Mouse (Mus musculus): ENCODE results near the gene Arhgap21. TPM values are rescaled to one million over a fixed set of nuclear protein-coding genes. Genes with fewer than 3 reads are reported as not detected.

The Arhgap21 gene
- polyA plus RNA-seq, 1 experiment from 2014 or later: 15.2 TPM

- Histone ChIP-seq H3K27me3 (ENCODE audit: insufficient read depth, poor library complexity, severe bottlenecking) (no peaks in the 10 kb centered on the region), H3K9me3 (no peaks in the 10 kb centered on the region), H3K4me3 (no peak overlapping the region), H3K27ac (no peak overlapping the region), H3K36me3 (no peaks in the 10 kb centered on the region; the same call in 1 of the 2 replicates), H3K4me1 (peaks cover 7% of the 10 kb centered on the region)
- DNase-seq (ENCODE audit: low spot score): peak; percentile 80
- WGBS: 24% methylated on average over 5 of the region's 5 CpGs
Observed at GRCm38 (mm10) chr2:20894100-20894690, 74.5 kb downstream of the Arhgap21 start.

GRCm38 (mm10) chr2:20888751-20889150 is 79.9 kb downstream of the Arhgap21 start:
- H3K36me3 ChIP-seq: peaks cover 15% of the 10 kb centered on the region; the same call in 1 of the 2 replicates
- no peak overlapping the region for H3K27ac ChIP-seq
- peak; percentile 60 for DNase-seq (ENCODE audit: low spot score)
- 80% methylated on average over 3 of the region's 3 CpGs for WGBS
- no peaks in the 10 kb centered on the region for H3K9me3 ChIP-seq
- no peaks in the 10 kb centered on the region for H3K27me3 ChIP-seq (ENCODE audit: insufficient read depth, poor library complexity, severe bottlenecking)
- H3K4me1 ChIP-seq: no peaks in the 10 kb centered on the region
- H3K4me3 ChIP-seq: no peak overlapping the region

GRCm38 (mm10) chr2:20883288-20883687 is 85.4 kb downstream of the Arhgap21 start:
- Histone ChIP-seq H3K36me3 (peaks cover 50% of the 10 kb centered on the region), H3K27ac (no peak overlapping the region), H3K4me1 (no peaks in the 10 kb centered on the region), H3K9me3 (no peaks in the 10 kb centered on the region), H3K4me3 (no peak overlapping the region), H3K27me3 (ENCODE audit: insufficient read depth, poor library complexity, severe bottlenecking) (no peaks in the 10 kb centered on the region)
- WGBS: 88% methylated on average over 8 of the region's 8 CpGs
- DNase-seq (ENCODE audit: low spot score): peak; percentile 46

GRCm38 (mm10) chr2:20879877-20880605 is 88.6 kb downstream of the Arhgap21 start:
- no peak for DNase-seq (ENCODE audit: low spot score)
- 86% methylated on average over 16 of the region's 16 CpGs for WGBS
- Histone ChIP-seq H3K36me3 (peaks cover 36% of the 10 kb centered on the region), H3K4me1 (no peaks in the 10 kb centered on the region), H3K9me3 (no peaks in the 10 kb centered on the region), H3K27me3 (ENCODE audit: insufficient read depth, poor library complexity, severe bottlenecking) (no peaks in the 10 kb centered on the region), H3K4me3 (no peak overlapping the region), H3K27ac (no peak overlapping the region)

GRCm38 (mm10) chr2:20874621-20875020 is 94.1 kb downstream of the Arhgap21 start:
- H3K9me3 ChIP-seq: no peaks in the 10 kb centered on the region

GRCm38 (mm10) chr2:20869212-20869965 is 99.3 kb downstream of the Arhgap21 start:
- DNase-seq (ENCODE audit: low spot score): no peak
- 40% methylated on average over 2 of the region's 2 CpGs for WGBS
- Histone ChIP-seq H3K4me3 (no peak overlapping the region), H3K9me3 (no peaks in the 10 kb centered on the region), H3K27me3 (ENCODE audit: insufficient read depth, poor library complexity, severe bottlenecking) (no peaks in the 10 kb centered on the region), H3K27ac (no peak overlapping the region), H3K36me3 (peaks cover 36% of the 10 kb centered on the region), H3K4me1 (peaks cover 5% of the 10 kb centered on the region)

More at GRCm38 (mm10) chr2:20874621-20875020, 94.1 kb downstream of the Arhgap21 start:
- no peaks in the 10 kb centered on the region for H3K27me3 ChIP-seq (ENCODE audit: insufficient read depth, poor library complexity, severe bottlenecking)
- WGBS: 97% methylated on average over 5 of the region's 5 CpGs
- no peaks in the 10 kb centered on the region for H3K4me1 ChIP-seq
- no peak overlapping the region for H3K27ac ChIP-seq
- H3K36me3 ChIP-seq: peaks cover 27% of the 10 kb centered on the region
- H3K4me3 ChIP-seq: no peak overlapping the region
- no peak for DNase-seq (ENCODE audit: low spot score)

- Histone ChIP-seq H3K36me3 (peaks cover 43% of the 10 kb centered on the region), H3K4me3 (no peak overlapping the region), H3K4me1 (peaks cover 5% of the 10 kb centered on the region), H3K9me3 (no peaks in the 10 kb centered on the region), H3K27ac (no peak overlapping the region), H3K27me3 (ENCODE audit: insufficient read depth, poor library complexity, severe bottlenecking) (no peaks in the 10 kb centered on the region)
- no peak for DNase-seq (ENCODE audit: low spot score)
Observed at GRCm38 (mm10) chr2:20868052-20868451, 100.6 kb downstream of the Arhgap21 start.

GRCm38 (mm10) chr2:20865795-20866194 is 102.9 kb downstream of the Arhgap21 start:
- Histone ChIP-seq H3K4me1 (peaks cover 5% of the 10 kb centered on the region), H3K27me3 (ENCODE audit: insufficient read depth, poor library complexity, severe bottlenecking) (no peaks in the 10 kb centered on the region), H3K36me3 (peaks cover 60% of the 10 kb centered on the region), H3K4me3 (no peak overlapping the region), H3K9me3 (no peaks in the 10 kb centered on the region), H3K27ac (no peak overlapping the region)
- DNase-seq (ENCODE audit: low spot score): no peak
- WGBS: 89% methylated on average over 3 of the region's 3 CpGs

GRCm38 (mm10) chr2:20864569-20864968 is 104.1 kb downstream of the Arhgap21 start:
- Histone ChIP-seq H3K9me3 (no peaks in the 10 kb centered on the region), H3K27me3 (ENCODE audit: insufficient read depth, poor library complexity, severe bottlenecking) (no peaks in the 10 kb centered on the region), H3K27ac (no peak overlapping the region), H3K4me1 (peaks cover 5% of the 10 kb centered on the region), H3K36me3 (peaks cover 72% of the 10 kb centered on the region), H3K4me3 (no peak overlapping the region)
- 94% methylated on average over 2 of the region's 2 CpGs for WGBS
- no peak for DNase-seq (ENCODE audit: low spot score)

GRCm38 (mm10) chr2:20860756-20861155 is 107.9 kb downstream of the Arhgap21 start:
- Histone ChIP-seq H3K9me3 (no peaks in the 10 kb centered on the region), H3K4me3 (no peak overlapping the region), H3K36me3 (peaks cover 85% of the 10 kb centered on the region), H3K27me3 (ENCODE audit: insufficient read depth, poor library complexity, severe bottlenecking) (no peaks in the 10 kb centered on the region), H3K27ac (no peak overlapping the region), H3K4me1 (no peaks in the 10 kb centered on the region)
- DNase-seq (ENCODE audit: low spot score): no peak
- 80% methylated on average over 5 of the region's 5 CpGs for WGBS

GRCm38 (mm10) chr2:20849346-20849745 is 119.3 kb downstream of the Arhgap21 start:
- Histone ChIP-seq H3K4me3 (no peak overlapping the region), H3K4me1 (no peaks in the 10 kb centered on the region), H3K9me3 (no peaks in the 10 kb centered on the region), H3K27ac (no peak overlapping the region), H3K36me3 (peaks cover 70% of the 10 kb centered on the region), H3K27me3 (ENCODE audit: insufficient read depth, poor library complexity, severe bottlenecking) (no peaks in the 10 kb centered on the region)
- 82% methylated on average over 18 of the region's 18 CpGs for WGBS
- DNase-seq (ENCODE audit: low spot score): no peak

- no peak for DNase-seq (ENCODE audit: low spot score)
- H3K4me3 ChIP-seq: no peak overlapping the region
- H3K36me3 ChIP-seq: no peaks in the 10 kb centered on the region
- H3K27me3 ChIP-seq (ENCODE audit: insufficient read depth, poor library complexity, severe bottlenecking): no peaks in the 10 kb centered on the region
- 73% methylated on average over 3 of the region's 3 CpGs for WGBS
- H3K27ac ChIP-seq: no peak overlapping the region
- no peaks in the 10 kb centered on the region for H3K4me1 ChIP-seq
- H3K9me3 ChIP-seq: no peaks in the 10 kb centered on the region
Observed at GRCm38 (mm10) chr2:20831608-20832406, 136.9 kb downstream of the Arhgap21 start.
